Mouse (Mus musculus) ES-E14 (cell line): ENCODE measurements around the gene Trmo.

ENCODE experiments used
- CHD2 ChIP-seq: IDR thresholded peaks from 2 replicates; pipeline ENCODE4 v1.6.1; 2014; ENCODE audit warnings: mild to moderate bottlenecking, low read depth, low read length, inconsistent platforms
- HCFC1 ChIP-seq: IDR thresholded peaks from 2 replicates; pipeline ENCODE4 v1.6.1; 2012; ENCODE audit warnings: low read length, inconsistent platforms, borderline replicate concordance; ENCODE audit not compliant: insufficient read depth
- MAFK ChIP-seq: IDR thresholded peaks from 2 replicates; pipeline ENCODE4 v1.6.1; 2014; ENCODE audit warnings: mild to moderate bottlenecking, low read depth, low read length, inconsistent platforms; ENCODE audit not compliant: insufficient read depth
- ZC3H11A ChIP-seq: IDR thresholded peaks from 2 replicates; pipeline ENCODE4 v1.6.1; 2012; ENCODE audit warnings: low read depth, mild to moderate bottlenecking, inconsistent platforms, low read length, borderline replicate concordance
- ZNF384 ChIP-seq: IDR thresholded peaks from 2 replicates; pipeline ENCODE4 v1.6.1; 2012; ENCODE audit warnings: low read depth, low read length, inconsistent platforms

GRCm38 (mm10) chr4:46337990-46338389 lies 51.2 kb downstream of the Trmo start:
- TF ChIP-seq HCFC1 (no peak), CHD2 (no peak), MAFK (no peak), ZNF384 (no peak), ZC3H11A (no peak)
